Mouse (Mus musculus): ENCODE measurements around the gene Psmd2. TPM values are rescaled to one million over a fixed set of nuclear protein-coding genes. Genes with fewer than 3 reads are reported as not detected.
A peak's percentile ranks its signal among the peaks of the same experiment; 100 is the strongest.

The Psmd2 gene
- 126 and 133 TPM in 2 replicates for polyA plus RNA-seq (2012; rRNA removed)

GRCm38 (mm10) chr16:20651076-20651946 is at the start of gene Psmd2:
Psmd2 (plus strand) TSS chr16:20651652.
- DNase-seq (ENCODE audit: low spot score): peak; percentile 93

- no peak for DNase-seq (ENCODE audit: low spot score)
These were observed 46.7 kb upstream of the Psmd2 start for GRCm38 (mm10) chr16:20604705-20605104.

DNA sequence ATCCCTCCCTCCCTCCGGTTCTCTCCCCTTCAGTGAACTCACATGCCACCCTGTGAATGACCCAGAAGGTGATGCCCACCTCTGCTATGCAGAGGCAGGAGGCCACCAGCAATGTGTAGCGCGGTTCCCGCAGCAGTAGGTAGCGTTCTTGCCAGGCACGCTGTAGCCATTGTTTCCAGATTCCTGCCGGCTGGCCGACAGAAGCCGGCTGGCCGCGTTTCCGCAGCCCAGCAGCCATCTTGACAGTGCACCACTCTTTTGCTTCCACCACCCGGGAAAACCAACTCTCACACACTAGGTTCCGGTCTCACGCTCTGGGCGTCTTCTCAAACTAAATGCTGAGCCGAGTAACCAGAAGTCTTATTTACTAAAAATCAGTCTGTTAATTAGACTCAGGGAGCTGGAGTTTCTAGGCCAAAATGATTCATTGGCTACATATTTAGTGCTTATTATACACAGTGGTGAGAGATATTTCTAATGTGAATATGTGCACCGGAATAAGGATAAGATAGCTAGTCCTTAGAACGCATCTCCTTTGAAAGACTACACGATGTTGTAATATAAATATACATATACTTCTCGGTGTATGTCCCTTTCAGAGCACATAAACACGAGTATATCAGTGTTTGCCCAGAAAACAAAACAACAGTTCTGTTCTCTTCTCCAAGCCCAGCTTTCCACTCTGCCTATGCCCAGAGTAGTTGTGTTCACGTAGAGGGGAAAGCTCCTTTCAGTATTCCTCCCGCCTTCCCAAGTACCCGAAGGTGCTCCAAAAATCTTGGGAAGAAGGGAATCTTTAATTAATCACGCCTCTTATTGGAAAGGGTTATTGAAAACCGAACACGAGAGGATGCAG is 40.7 kb upstream of the Psmd2 start:
- DNase-seq (ENCODE audit: low spot score): peak; percentile 61

GRCm38 (mm10) chr16:20611357-20612227 is 39.9 kb upstream of the Psmd2 start, which contains the start of the genes Eef1akmt4, Gm49333 and Alg3:
Eef1akmt4 (plus strand) TSS chr16:20611593.
Gm49333 (plus strand) TSS chr16:20611610.
Alg3 (minus strand) TSS chr16:20611735.
- DNase-seq (ENCODE audit: low spot score): peak; percentile 70

- DNase-seq (ENCODE audit: low spot score): no peak
These were observed 31.7 kb upstream of the Psmd2 start for GRCm38 (mm10) chr16:20619541-20620398.

DNA sequence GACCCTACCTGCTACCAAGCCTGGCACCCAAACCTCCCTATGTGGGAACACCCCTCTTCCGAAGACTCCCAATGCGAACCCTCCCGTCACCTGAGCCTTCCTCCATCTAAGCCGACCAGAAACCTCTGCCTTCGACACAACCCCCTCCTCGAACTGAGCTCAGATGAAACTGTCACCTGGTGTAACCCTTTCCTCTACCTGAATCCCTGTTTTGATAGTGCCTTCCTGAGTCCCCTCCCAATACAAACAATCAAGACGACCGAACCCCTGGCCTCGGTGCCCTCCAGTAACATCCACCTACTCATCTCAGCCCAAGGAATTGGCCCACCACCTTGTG is 31.1 kb upstream of the Psmd2 start:
- DNase-seq (ENCODE audit: low spot score): no peak

DNA sequence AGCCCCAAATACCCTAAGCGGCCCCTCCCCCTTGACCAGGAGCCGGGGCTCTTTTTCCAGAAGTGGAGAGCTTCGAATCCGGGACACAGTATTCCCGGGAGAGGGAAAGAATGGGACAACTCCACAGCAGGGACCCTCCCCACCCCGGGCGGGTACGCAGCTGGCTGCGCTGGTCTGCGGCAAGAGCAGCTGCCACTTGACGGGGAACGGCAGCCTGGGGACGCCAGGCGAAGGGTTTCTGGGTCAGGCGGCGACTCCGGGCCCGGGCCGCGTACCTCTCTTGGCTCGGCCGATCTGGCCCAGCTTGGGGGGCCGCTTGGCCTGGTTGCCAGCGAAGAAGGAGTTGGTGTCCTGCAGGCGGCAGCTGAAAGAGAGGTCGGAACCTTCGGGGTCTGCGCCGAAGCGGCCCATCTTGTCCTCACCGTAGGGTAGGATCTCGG is 30.7 kb upstream of the Psmd2 start:
- no peak for DNase-seq (ENCODE audit: low spot score)

DNA sequence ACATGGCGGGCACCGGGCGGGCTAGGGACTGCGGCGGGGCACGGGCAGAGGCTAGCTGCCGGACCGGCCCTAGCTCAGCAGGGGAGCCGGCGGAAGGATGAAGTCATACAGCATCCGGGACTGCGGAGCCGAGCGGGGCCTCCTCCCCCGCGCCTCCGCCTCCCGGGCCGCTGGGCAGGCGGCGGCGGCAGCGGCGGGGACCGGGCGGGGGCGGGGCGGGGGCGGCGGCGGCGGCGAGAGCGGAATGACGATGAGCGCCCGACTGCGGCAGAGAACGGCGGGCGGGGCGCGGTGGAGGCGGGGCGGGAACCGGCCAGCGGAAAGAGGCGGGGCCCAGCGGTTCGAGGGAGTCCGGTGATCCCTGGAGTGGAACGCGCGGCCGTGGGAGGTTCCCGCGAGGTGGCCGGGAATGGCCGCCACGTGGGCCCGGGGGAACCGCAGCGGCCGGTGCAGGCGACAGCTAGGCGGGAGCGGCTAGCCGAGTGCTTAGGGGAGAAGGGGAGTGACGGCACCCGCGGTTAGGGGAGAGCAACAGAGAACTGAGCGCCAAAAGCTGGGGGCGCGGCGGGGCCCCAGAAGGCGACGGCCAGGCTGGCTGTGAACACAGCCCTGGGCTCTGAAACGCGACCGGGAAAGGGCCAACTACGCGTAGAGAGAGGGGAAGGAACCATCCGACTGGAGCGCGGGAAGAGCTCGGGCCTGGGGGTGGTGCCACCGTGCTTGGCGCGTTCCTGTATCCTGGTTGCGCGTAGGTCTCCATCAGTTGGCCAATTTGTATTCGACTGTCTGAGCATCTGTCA is 30.1 kb upstream of the Psmd2 start, which contains the start of gene Camk2n2:
Gene Camk2n2 (minus strand): TSS at position 97 of the 800 bp plus-strand sequence.
- DNase-seq (ENCODE audit: low spot score): peak; percentile 41

DNA sequence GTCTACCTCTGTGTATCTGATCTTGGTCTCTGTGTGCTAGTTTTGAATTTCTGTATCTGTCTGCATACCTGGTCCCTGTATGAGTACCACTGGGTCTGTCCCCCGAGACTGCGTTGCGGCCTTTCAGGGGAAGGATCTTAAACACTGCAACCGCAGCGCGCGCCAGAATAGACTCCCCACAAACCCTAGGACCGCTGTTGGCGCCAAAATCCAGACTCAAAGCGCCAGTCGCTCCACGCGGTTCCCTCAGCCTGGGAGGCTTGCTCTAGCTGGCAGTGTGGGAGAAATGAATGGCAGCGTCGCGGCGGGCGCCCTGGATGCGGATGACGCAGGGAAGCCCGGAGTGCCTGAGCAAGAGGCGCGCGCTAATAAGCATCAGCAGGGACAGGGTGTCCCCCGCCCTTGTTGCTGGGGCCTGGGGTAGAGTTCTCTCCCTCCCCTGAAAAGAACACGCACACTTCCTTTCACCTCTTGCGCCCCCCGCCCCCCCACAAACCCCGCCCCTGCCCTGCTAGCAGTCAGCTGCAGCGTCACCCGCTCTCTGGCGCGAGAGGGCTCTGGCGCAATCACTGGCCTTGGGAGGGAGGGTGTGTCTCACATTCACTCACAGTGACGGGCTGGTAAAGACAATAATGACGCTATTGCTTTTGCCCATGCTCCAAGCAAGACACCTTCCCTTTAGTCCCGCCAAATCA is 29.3 kb upstream of the Psmd2 start:
- no peak for DNase-seq (ENCODE audit: low spot score)

GRCm38 (mm10) chr16:20623211-20623610 is 28.2 kb upstream of the Psmd2 start:
- no peak for DNase-seq (ENCODE audit: low spot score)

DNA sequence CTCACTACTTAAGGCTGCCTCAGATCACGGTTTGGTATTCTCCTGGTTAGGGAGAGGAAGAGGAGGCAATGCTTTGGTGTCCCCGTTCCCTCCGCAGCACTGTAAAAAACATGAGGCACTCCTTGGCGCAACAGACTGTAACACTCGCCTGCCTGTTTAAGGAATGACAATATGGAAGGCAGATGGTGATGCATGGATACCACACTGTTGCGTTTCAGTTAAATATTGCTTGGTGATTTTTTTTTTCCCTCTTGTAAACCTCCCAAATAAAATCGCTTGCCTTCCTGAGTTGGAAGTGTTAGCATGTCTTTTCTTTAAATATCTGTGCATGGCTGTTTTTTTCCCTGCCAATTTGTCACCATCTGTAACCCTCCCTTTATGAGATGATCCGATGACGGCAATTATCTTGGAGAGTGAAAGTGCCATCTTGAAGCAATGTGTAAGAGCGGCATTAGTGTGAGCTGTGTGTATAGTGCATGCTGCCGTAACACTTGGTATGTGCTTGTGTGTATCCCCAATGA is 22.5 kb upstream of the Psmd2 start:
- DNase-seq (ENCODE audit: low spot score): no peak

DNA sequence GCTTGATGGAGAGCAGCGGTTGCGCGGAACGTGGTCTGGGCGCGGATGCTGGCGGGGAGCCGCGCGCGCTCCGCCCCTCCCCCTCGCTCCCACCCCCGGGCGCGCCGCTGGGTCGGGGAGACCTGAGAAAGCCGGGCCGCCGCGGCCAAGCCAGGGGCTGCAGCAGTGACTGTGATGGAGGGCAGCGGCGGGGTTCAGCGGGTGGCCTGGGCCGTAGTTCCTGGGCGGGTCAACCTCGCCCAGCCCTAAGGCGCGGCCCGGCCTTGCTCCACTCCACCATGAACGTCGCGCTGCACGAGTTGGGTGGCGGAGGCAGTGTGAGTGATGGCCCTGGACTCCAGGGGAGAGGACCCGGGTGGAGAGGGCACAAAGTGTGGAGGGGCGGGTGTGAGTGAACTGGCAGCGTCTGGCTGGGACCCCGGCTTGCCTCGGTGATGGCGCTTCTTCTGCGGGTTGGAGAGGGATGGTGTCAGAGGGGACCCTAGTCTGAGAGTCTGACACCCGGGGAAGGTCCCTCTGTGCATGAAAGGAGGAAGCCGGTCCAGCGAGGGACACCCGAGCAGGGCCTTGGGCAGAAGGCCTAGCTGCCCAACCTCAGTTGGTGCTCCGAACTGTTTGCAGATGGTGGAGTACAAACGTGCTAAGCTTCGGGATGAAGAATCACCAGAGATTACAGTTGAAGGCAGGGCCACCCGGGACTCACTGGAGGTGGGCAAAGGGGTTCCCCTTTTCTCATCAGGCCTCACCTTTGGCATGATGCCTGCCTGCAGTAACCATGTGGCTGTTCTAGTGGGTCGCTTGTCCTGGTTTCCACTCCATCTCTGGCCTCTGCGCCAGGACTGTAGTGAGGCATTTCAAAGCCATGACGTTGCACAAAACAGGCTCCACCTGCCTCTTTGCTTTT is 21.5 kb upstream of the Psmd2 start, which contains the start of gene Ece2:
Gene Ece2 (plus strand): TSS at position 98 of the 904 bp plus-strand sequence.
- no peak for DNase-seq (ENCODE audit: low spot score)

DNA sequence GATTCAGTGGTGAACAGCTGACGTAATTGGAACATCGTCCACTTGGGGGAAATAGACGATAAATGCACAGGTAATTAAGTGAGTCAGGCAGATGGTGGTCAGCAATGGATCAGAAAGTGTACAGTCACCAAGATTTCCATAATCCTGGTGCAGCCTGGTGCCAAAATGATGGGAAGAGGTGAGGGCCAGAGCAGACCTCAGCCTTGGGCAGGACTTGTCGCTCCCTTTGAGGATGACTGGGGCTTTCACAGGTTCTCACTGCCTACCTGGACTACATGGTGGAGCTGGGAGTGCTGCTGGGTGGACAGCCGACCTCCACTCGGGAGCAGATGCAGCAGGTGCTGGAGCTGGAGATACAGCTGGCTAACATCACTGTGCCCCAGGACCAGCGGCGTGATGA is 14.0 kb upstream of the Psmd2 start:
- DNase-seq (ENCODE audit: low spot score): no peak

DNA sequence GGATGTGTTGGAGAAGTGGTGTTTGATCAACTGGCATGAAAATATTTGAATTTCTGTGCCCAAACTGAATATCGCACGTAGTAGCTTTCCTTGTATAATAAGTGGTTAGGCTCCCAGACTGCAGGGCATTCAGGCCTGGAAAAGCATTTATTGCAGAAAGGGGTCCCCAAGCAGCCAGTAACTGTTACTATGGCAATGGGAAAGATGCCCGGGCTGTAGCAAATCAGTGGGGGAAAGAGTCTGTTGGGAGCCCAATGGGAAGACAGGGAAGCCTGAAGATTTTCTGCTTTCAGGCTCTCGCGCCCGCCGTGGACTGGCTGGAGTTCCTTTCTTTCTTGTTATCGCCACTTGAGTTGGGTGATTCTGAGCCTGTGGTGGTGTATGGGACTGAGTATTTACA is 13.1 kb upstream of the Psmd2 start:
- DNase-seq (ENCODE audit: low spot score): no peak

DNA sequence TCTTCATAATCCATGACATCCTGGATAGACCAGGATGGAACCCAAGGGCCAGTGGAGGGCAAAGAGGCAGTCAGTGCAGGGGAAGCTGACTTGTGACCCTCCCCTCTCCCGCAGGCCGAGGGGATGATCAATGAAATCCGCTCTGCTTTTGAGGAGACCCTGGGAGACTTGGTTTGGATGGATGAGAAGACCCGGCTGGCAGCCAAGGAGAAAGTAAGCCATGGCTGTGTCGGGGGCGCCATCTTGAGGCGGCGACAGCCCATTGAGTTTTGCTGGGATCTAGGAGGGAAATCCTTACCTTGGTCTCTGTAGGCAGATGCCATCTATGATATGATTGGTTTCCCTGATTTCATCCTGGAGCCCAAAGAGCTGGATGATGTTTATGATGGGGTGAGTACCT is 9.3 kb upstream of the Psmd2 start:
- DNase-seq (ENCODE audit: low spot score): peak; percentile 44

- no peak for DNase-seq (ENCODE audit: low spot score)
These were observed 7.5 kb upstream of the Psmd2 start for GRCm38 (mm10) chr16:20643911-20644310.

DNA sequence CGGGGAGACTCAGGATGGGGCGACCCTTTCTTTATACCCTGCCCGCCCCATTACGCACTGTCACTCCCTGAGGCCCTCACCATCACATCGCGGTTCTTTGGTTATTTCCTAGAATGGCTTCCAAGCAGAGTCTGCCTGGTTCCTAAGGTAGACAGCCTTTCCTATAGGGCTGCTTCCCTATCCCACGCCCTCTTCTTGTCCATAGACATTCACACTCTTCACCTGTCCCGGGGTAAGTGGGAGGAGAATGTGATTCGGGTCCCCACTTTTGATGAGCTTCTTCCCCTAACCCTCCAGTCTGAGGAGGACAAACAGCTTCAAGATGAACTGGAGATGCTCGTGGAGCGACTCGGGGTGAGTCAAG is 477 bp downstream of the Psmd2 start:
- DNase-seq (ENCODE audit: low spot score): no peak

DNA sequence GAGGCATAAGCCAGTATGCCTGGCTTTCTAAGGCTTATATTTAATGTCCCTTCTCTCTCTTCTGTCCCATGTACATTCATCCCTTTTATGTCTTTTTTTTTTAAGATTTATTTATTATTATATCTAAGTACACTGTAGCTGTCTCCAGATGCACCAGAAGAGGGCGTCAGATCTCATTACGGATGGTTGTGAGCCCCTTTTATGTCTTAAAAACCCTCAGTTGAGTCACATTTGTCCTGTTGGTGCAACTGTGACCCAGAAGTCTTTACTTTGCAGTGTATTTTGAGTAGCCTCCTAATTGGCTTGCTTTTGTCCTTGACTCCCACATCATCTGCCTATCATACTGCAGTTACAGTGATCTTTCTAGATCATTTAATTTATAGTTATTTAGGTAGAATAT is 1.9 kb downstream of the Psmd2 start:
- DNase-seq (ENCODE audit: low spot score): no peak
